Mouse (Mus musculus): ENCODE measurements around the gene Slc6a21. TPM values are rescaled to one million over a fixed set of nuclear protein-coding genes. Genes with fewer than 3 reads are reported as not detected.

The Slc6a21 gene
- polyA plus RNA-seq, 1 experiment: 0.11 TPM

DNA sequence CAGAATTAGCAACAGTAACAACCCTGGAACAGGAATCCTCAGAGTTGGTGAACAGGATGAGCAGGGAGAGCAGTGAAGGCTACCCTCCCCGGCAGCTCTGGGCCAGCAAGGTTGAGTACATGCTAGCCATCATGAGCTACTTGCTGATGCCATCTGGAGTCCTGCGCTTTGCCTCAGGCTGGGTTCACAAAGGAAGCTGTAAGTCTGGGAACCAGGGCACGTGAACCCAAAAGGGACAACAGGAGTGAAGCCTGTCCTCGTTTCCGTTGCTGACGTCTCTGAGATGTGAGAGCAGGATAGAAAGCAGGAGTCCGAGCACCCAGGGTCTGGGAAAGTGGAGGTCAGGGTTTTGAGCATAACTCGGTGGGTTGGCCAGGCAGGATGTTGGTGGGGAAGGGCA is 18.0 kb upstream of the Slc6a21 start:
- no peak for DNase-seq (ENCODE audit: low read depth)
- TF ChIP-seq CTCF (IDR thresholded peaks at IDR 0.05; ENCODE audit: borderline replicate concordance, extremely low read depth, insufficient read depth, insufficient read length) (no peak), POLR2A (IDR thresholded peaks at IDR 0.05; ENCODE audit: borderline replicate concordance, extremely low read depth, insufficient read depth, insufficient read length, poor library complexity, severe bottlenecking) (no peak)

DNA sequence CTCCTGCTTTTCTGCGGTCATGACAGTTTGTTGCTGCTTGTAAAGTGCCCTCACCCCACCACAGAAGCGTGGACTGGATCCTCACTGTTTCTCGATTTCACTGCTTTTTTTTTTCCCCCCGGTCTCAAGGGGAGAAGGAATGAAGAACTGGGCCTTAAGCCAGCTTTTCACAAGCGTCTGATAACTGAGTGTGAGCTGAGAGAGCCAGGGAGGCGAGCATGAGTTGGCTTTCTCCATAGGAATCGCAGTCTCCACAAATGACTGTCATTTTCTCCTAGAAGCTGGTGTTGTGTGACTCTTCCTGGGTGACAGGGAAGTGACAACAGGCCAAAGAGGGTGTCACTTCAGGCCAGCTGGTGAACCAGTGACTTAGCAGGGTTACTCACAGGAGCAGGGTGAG is 15.0 kb upstream of the Slc6a21 start:
- DNase-seq (ENCODE audit: low read depth): peak; percentile 44
- no peak for TF ChIP-seq POLR2A (IDR thresholded peaks at IDR 0.05; ENCODE audit: borderline replicate concordance, extremely low read depth, insufficient read depth, insufficient read length, poor library complexity, severe bottlenecking)
- no peak for TF ChIP-seq CTCF (IDR thresholded peaks at IDR 0.05; ENCODE audit: borderline replicate concordance, extremely low read depth, insufficient read depth, insufficient read length)

- DNase-seq (ENCODE audit: low read depth): peak; percentile 10
- no peak for TF ChIP-seq POLR2A (IDR thresholded peaks at IDR 0.05; ENCODE audit: borderline replicate concordance, extremely low read depth, insufficient read depth, insufficient read length, poor library complexity, severe bottlenecking)
These were observed 14.2 kb upstream of the Slc6a21 start for GRCm38 (mm10) chr7:45263006-45263607.

DNA sequence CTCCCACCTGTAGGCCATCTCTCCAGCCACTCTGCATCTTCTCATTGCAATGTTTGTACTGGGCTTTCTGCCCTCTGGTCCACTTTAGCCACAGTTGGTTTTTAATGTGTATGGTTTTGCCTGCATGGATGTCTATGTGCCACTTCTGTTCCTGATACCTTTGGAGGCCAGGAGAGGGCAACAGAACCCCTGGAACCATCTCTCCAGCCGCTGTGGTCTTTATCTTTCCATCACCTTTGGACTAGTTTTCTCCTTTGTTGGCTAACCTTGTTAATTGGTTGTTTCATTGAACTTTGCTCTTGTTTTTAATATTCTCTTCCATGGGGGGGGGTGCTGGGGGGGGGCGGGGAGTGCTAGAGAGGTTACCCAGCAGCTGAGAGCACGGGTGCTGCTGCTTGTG is 13.0 kb upstream of the Slc6a21 start:
- TF ChIP-seq CTCF (IDR thresholded peaks at IDR 0.05; ENCODE audit: borderline replicate concordance, extremely low read depth, insufficient read depth, insufficient read length) (0 out of 2 replicates have a peak, but pooled peaks have one; percentile 7), POLR2A (IDR thresholded peaks at IDR 0.05; ENCODE audit: borderline replicate concordance, extremely low read depth, insufficient read depth, insufficient read length, poor library complexity, severe bottlenecking) (no peak)
- no peak for DNase-seq (ENCODE audit: low read depth)

- TF ChIP-seq CTCF (IDR thresholded peaks at IDR 0.05; ENCODE audit: borderline replicate concordance, extremely low read depth, insufficient read depth, insufficient read length) (no peak), POLR2A (IDR thresholded peaks at IDR 0.05; ENCODE audit: borderline replicate concordance, extremely low read depth, insufficient read depth, insufficient read length, poor library complexity, severe bottlenecking) (no peak)
- DNase-seq (ENCODE audit: low read depth): no peak
These were observed 11.8 kb upstream of the Slc6a21 start for GRCm38 (mm10) chr7:45265518-45265917.

GRCm38 (mm10) chr7:45272786-45273412 is 4.4 kb upstream of the Slc6a21 start:
- no peak for TF ChIP-seq POLR2A (IDR thresholded peaks at IDR 0.05; ENCODE audit: borderline replicate concordance, extremely low read depth, insufficient read depth, insufficient read length, poor library complexity, severe bottlenecking)
- peak; percentile 81 for DNase-seq (ENCODE audit: low read depth)

DNA sequence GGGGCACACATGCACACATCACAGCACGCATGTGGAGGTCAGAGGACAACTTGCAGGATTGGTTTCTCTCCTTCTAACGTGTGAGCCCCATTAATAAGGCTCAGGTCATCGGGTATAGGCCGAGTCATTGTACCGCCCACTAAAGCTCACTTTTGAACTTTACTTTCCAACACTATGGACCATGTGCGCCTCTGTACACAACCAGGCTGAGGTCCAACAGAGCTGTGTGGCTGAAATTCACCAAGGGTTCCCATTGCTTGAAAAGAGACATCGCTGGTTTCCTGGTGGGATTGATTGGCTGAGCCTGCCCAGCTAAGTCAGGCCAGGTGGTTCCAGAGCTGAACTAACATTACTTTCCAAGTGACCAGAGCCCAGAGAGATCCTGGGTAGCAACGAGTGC is 3.6 kb upstream of the Slc6a21 start:
- TF ChIP-seq POLR2A (IDR thresholded peaks at IDR 0.05; ENCODE audit: borderline replicate concordance, extremely low read depth, insufficient read depth, insufficient read length, poor library complexity, severe bottlenecking) (no peak), CTCF (IDR thresholded peaks at IDR 0.05; ENCODE audit: borderline replicate concordance, extremely low read depth, insufficient read depth, insufficient read length) (no peak)
- no peak for DNase-seq (ENCODE audit: low read depth)

DNA sequence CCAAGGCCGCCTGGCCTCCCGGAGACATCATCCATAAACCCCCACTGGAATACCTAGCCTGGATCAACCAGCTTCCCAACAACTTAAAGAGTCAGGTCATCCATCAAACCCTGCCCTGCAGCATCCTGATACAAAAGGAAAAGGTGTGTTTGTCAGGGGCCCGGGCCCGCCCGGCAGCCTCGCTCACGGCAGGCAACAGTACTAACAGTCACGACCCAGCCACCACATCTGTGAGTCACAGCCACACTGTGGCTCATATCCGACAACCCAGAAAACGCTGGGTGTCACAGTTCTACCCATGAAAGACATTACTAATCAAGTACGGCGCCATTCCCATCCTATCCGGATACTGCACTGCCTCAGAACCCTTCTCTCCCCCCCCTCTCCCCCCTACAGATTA is 9.2 kb downstream of the Slc6a21 start:
- TF ChIP-seq POLR2A (IDR thresholded peaks at IDR 0.05; ENCODE audit: borderline replicate concordance, extremely low read depth, insufficient read depth, insufficient read length, poor library complexity, severe bottlenecking): no peak
- TF ChIP-seq CTCF (IDR thresholded peaks at IDR 0.05; ENCODE audit: borderline replicate concordance, extremely low read depth, insufficient read depth, insufficient read length): no peak
- no peak for DNase-seq (ENCODE audit: low read depth)

- TF ChIP-seq CTCF (IDR thresholded peaks at IDR 0.05; ENCODE audit: borderline replicate concordance, extremely low read depth, insufficient read depth, insufficient read length) (no peak), POLR2A (IDR thresholded peaks at IDR 0.05; ENCODE audit: borderline replicate concordance, extremely low read depth, insufficient read depth, insufficient read length, poor library complexity, severe bottlenecking) (no peak)
- no peak for DNase-seq (ENCODE audit: low read depth)
These were observed 19.3 kb downstream of the Slc6a21 start for GRCm38 (mm10) chr7:45296626-45297025.

DNA sequence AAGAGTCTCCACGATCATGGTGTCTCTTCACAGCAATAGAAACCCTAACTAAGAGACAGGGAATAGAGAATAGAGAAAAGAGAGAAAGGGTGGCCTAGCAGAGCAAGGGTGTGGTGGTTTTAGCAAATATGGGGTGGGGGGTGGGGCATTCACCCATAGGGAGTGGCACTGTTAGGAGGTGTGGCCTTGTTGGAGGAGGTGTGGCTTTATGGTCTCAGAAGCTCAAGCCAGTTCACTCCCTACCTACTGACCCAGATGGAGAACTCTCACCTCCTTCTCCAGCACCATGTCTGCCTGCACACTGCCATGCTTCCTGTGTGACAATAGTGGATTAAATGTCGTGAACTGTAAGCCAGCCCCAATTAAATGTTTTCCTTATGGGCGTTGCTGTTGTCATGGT is 20.2 kb downstream of the Slc6a21 start:
- no peak for TF ChIP-seq POLR2A (IDR thresholded peaks at IDR 0.05; ENCODE audit: borderline replicate concordance, extremely low read depth, insufficient read depth, insufficient read length, poor library complexity, severe bottlenecking)
- no peak for TF ChIP-seq CTCF (IDR thresholded peaks at IDR 0.05; ENCODE audit: borderline replicate concordance, extremely low read depth, insufficient read depth, insufficient read length)
- DNase-seq (ENCODE audit: low read depth): no peak

- no peak for TF ChIP-seq POLR2A (IDR thresholded peaks at IDR 0.05; ENCODE audit: borderline replicate concordance, extremely low read depth, insufficient read depth, insufficient read length, poor library complexity, severe bottlenecking)
- TF ChIP-seq CTCF (IDR thresholded peaks at IDR 0.05; ENCODE audit: borderline replicate concordance, extremely low read depth, insufficient read depth, insufficient read length): peak; percentile 73; the same call in 1 of the 2 replicates
- DNase-seq (ENCODE audit: low read depth): peak; percentile 87
These were observed 22.4 kb downstream of the Slc6a21 start for GRCm38 (mm10) chr7:45299752-45300151.

DNA sequence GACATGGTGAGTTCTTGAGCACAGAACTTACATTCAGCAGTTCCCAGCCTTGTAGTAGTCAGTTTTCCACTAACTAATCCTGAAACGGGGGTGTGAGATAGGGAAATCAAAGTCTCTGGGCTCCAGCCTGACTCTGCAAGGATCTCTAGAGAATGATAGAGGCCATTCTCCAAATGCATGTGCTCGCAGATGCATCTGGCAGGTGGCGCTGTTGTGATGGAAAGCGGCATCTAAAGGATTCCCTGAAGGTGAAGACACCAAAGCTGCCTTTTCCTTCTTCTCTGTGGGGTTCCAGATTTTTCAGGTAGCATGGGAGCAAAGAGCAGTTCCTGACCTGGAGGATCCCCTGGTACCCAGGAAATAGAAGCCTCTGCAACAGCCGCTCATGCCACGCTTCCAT is 23.0 kb downstream of the Slc6a21 start:
- TF ChIP-seq POLR2A (IDR thresholded peaks at IDR 0.05; ENCODE audit: borderline replicate concordance, extremely low read depth, insufficient read depth, insufficient read length, poor library complexity, severe bottlenecking) (no peak), CTCF (IDR thresholded peaks at IDR 0.05; ENCODE audit: borderline replicate concordance, extremely low read depth, insufficient read depth, insufficient read length) (peak; percentile 78)
- peak; percentile 78 for DNase-seq (ENCODE audit: low read depth)

Measured in brain, embryonic 14.5 days (tissue).